Mouse (Mus musculus) monocyte, adult 59 days (primary cell): ENCODE measurements around the gene Oxct2b. TPM values are rescaled to one million over a fixed set of nuclear protein-coding genes. Genes with fewer than 3 reads are reported as not detected.

ENCODE experiments used
- total RNA-seq, 2 experiments: library from RNA; stranded (reverse); gene quantifications; one replicate each; pipeline ENCODE4 v1.2.4; 2023

Oxct2b gene
- total RNA-seq, result not detected

GRCm38 (mm10) chr4:123116011-123116410 is at the start of gene Oxct2b:
Gene Oxct2b (plus strand): TSS chr4:123116266.

DNA sequence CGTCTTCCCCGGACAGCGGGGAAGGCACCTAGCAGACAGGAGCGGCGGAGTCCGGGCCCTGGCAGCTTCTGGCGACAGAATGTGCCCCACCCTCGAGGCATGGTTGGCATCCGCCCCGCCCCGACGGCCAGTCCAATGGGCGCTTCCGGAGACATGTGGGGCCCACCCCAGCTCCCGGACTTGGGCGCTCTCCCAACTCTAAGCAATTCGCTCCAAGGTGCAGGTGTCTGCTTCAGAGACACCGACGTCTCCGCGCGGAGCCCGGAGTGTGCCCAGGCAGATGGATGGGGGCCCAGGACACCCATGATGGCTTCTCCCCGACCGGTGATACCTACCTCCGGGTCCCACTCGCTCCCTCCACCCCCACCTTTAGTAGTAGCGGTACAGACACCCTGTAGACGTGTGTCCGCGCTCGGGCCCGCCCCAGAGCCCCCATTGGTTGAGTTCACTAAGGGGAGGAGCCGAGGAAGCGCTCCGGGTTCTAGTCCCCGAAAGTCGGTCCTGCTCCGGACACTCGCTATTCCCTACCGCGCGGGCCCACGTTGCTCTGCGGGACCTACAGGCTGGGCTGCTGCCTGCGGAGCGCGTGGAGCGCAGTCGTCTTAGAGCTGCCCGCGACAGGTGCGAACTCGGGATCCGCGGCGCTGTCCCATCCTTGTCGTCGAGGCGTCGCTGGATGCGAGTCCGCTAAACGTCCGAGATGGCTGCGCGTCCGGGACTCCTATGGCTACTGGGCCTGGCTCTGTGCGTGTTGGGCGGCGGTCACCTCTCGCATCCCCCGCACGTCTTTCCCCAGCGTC is 11.2 kb upstream of the Oxct2b start, which contains the start of gene Bmp8b:
Gene Bmp8b, plus strand, starts transcription at position 515 of the 800 bp plus-strand sequence.

GRCm38 (mm10) chr4:123139513-123140154 is 23.6 kb downstream of the Oxct2b start, which contains the start of gene Ppie:
Gene Ppie (minus strand): TSS chr4:123139951.

Other genes starting within 250 kb of the Oxct2b start
- 100 to 1,000 TPM; 512 to 582 TPM for gene Cap1, start 230.2 kb upstream of the Oxct2b start, total RNA-seq
- 1 to 10 TPM; 1.7 to 2.5 TPM for gene Mfsd2a, start 155.1 kb upstream of the Oxct2b start, total RNA-seq
- gene Mycl, start 120.6 kb upstream of the Oxct2b start, total RNA-seq, result 1 to 10 TPM; 6.7 to 8.3 TPM
- gene Trit1, start 99.7 kb upstream of the Oxct2b start, total RNA-seq, result 10 to 100 TPM; 13.1 to 13.5 TPM
- gene Bmp8b, start 11.1 kb upstream of the Oxct2b start, total RNA-seq, result not detected
- gene Ppie, start 23.7 kb downstream of the Oxct2b start, total RNA-seq, result 10 to 100 TPM; 29.1 to 32.4 TPM
- gene Hpcal4, start 67.0 kb downstream of the Oxct2b start, total RNA-seq, result not detected
- not detected for gene Nt5c1a, start 85.2 kb downstream of the Oxct2b start, total RNA-seq
- not detected for gene Heyl, start 117.3 kb downstream of the Oxct2b start, total RNA-seq
- gene Pabpc4, start 146.1 kb downstream of the Oxct2b start, total RNA-seq, result 10 to 100 TPM; 31.3 to 31.4 TPM
- under 1 TPM in 1 of 2 experiments, not detected in 1; 0.49 TPM for gene Oxct2a, start 207.4 kb downstream of the Oxct2b start, total RNA-seq
- gene Bmp8a, start 227.0 kb downstream of the Oxct2b start, total RNA-seq, result under 1 TPM; 0.21 to 0.55 TPM